Mouse (Mus musculus) stomach, embryonic 16.5 days (tissue): ENCODE results near the gene Vmn2r72. TPM values are rescaled to one million over a fixed set of nuclear protein-coding genes. Genes with fewer than 3 reads are reported as not detected.

Experiments
- ATAC-seq: fragments of 200-750 bp; cut with Nextera tagmentation; 2 replicates; pipeline ENCODE4 v1.8.0; 2017; ENCODE audit warnings: moderate number of reproducible peaks, moderate TSS enrichment; ENCODE audit not compliant: insufficient read depth, low FRiP score
- H3K27ac ChIP-seq: fragments of 300-500 bp; sonication (generic); 2 replicates; pipeline ENCODE4 v1.5.1; 2014; ENCODE audit warnings: low read length
- H3K27me3 ChIP-seq: fragments of 300-500 bp; sonication (generic); 2 replicates; pipeline ENCODE4 v1.6.1; 2014; ENCODE audit warnings: low read length, control low read depth, mixed read lengths; ENCODE audit not compliant: control insufficient read depth, insufficient read depth
- H3K36me3 ChIP-seq: fragments of 300-500 bp; sonication (generic); 2 replicates; pipeline ENCODE4 v1.6.1; 2014; ENCODE audit warnings: low read length; ENCODE audit not compliant: control insufficient read depth, insufficient read depth
- H3K4me1 ChIP-seq: fragments of 300-500 bp; sonication (generic); 2 replicates; pipeline ENCODE4 v1.6.1; 2014; ENCODE audit warnings: low read length, control low read depth, mixed read lengths; ENCODE audit not compliant: control insufficient read depth, insufficient read depth
- H3K4me2 ChIP-seq: fragments of 300-500 bp; sonication (generic); 2 replicates; pipeline ENCODE4 v1.6.1; 2014; ENCODE audit warnings: low read depth, low read length, mixed read lengths
- H3K4me3 ChIP-seq: fragments of 300-500 bp; sonication (generic); replicated peaks from 2 replicates; pipeline ENCODE4 v1.5.1; 2014; ENCODE audit warnings: mild to moderate bottlenecking, low read length
- H3K9ac ChIP-seq: fragments of 300-500 bp; sonication (generic); 2 replicates; pipeline ENCODE4 v1.6.1; 2014; ENCODE audit warnings: low read length
- H3K9me3 ChIP-seq: fragments of 300-500 bp; sonication (generic); replicated peaks from 2 replicates; pipeline ENCODE4 v1.6.1; 2016; ENCODE audit warnings: low read length, control low read depth; ENCODE audit not compliant: control insufficient read depth
- WGBS: fragments of 180-500 bp; shearing (Covaris S2); extraction: QIAGEN DNeasy Blood & Tissue Kit; methylation state at CpG from one replicate; pipeline ENCODE4 v1.1.7; 2014; 5-methylcytosine and 5-hydroxymethylcytosine counted together
- polyA plus RNA-seq: library from polyadenylated mRNA; unstranded; fragments of >200 nt; fragmentation: Nextera tagmentation; extraction: Ambion mirVana; gene quantifications from 2 replicates; pipeline ENCODE4 v1.2.1, GENCODE M21; 2015

The Vmn2r72 gene
- polyA plus RNA-seq = not detected in 2 replicates

GRCm38 (mm10) chr7:85754997-85755396, at the start of gene Vmn2r72:
Vmn2r72 (minus strand) TSS chr7:85755097.
- no peak within 1 kb of the TSS for H3K4me3 ChIP-seq
- no peak within 1 kb of the TSS for H3K4me2 ChIP-seq
- ATAC-seq = no peak
- H3K27ac ChIP-seq = no peak within 1 kb of the TSS
- H3K4me1 ChIP-seq = no peaks in the 10 kb centered on the region
- 78% methylated on average over 1 of the region's 1 CpGs for WGBS
- no peaks in the 10 kb centered on the region for H3K27me3 ChIP-seq
- H3K9me3 ChIP-seq = no peaks in the 10 kb centered on the region
- H3K9ac ChIP-seq = no peak within 1 kb of the TSS
- no peaks in the 10 kb centered on the region for H3K36me3 ChIP-seq

Other genes with a start within 250 kb of the Vmn2r72 start
- gene Vmn2r71, start 192.0 kb downstream of the Vmn2r72 start, polyA plus RNA-seq = not detected in 2 replicates
- not detected in 2 replicates for gene Vmn2r70, start 185.9 kb downstream of the Vmn2r72 start, polyA plus RNA-seq
- not detected in 2 replicates for gene Vmn2r73, start 121.2 kb upstream of the Vmn2r72 start, polyA plus RNA-seq
- not detected in 2 replicates for gene Vmn2r74, start 206.5 kb upstream of the Vmn2r72 start, polyA plus RNA-seq